Mouse (Mus musculus) forebrain, embryonic 11.5 days (tissue): Measurements from ENCODE around the gene Aatf. TPM values are rescaled to one million over a fixed set of nuclear protein-coding genes. Genes with fewer than 3 reads are reported as not detected.

ENCODE experiments used
- ATAC-seq: fragments of 200-750 bp; cut with Nextera tagmentation; replicated peaks from 2 replicates; pipeline ENCODE4 v1.8.0; 2017; ENCODE audit warnings: moderate TSS enrichment; ENCODE audit not compliant: low FRiP score
- DNase-seq: peaks from one replicate; pipeline ENCODE4 v3.0.0-alpha.2; 2017; ENCODE audit warnings: low spot score
- H3K27ac ChIP-seq: fragments of 300-500 bp; sonication (generic); 2 replicates; pipeline ENCODE4 v1.5.1; 2014; ENCODE audit warnings: low read depth, low read length
- H3K27me3 ChIP-seq: fragments of 300-500 bp; sonication (generic); 2 replicates; pipeline ENCODE4 v1.6.1; 2014; ENCODE audit warnings: mild to moderate bottlenecking, low read length, mixed read lengths; ENCODE audit not compliant: control insufficient read depth, insufficient read depth
- H3K36me3 ChIP-seq: fragments of 300-500 bp; sonication (generic); 2 replicates; pipeline ENCODE4 v1.6.1; 2014; ENCODE audit warnings: mild to moderate bottlenecking, low read length, moderate library complexity, mixed read lengths; ENCODE audit not compliant: control insufficient read depth, insufficient read depth
- H3K4me1 ChIP-seq: fragments of 300-500 bp; sonication (generic); replicated peaks from 2 replicates; pipeline ENCODE4 v1.6.1; 2014; ENCODE audit warnings: low read length, mixed read lengths; ENCODE audit not compliant: control insufficient read depth, insufficient read depth
- H3K4me2 ChIP-seq: fragments of 300-500 bp; sonication (generic); 2 replicates; pipeline ENCODE4 v1.6.1; 2014; ENCODE audit warnings: low read depth, mild to moderate bottlenecking, low read length, moderate library complexity, mixed read lengths; ENCODE audit not compliant: severe bottlenecking
- H3K4me3 ChIP-seq: fragments of 300-500 bp; sonication (generic); 2 replicates; pipeline ENCODE4 v1.5.1; 2014; ENCODE audit warnings: low read depth, low read length
- H3K9ac ChIP-seq: fragments of 300-500 bp; sonication (generic); 2 replicates; pipeline ENCODE4 v1.6.1; 2014; ENCODE audit warnings: low read length
- H3K9me3 ChIP-seq: fragments of 300-500 bp; sonication (generic); 2 replicates; pipeline ENCODE4 v1.6.1; 2016; ENCODE audit warnings: low read length, mixed read lengths; ENCODE audit not compliant: control insufficient read depth
- WGBS: fragments of 180-500 bp; shearing (Covaris S2); extraction: QIAGEN DNeasy Blood & Tissue Kit; methylation state at CpG from one replicate; pipeline ENCODE4 v1.1.7; 2014; 5-methylcytosine and 5-hydroxymethylcytosine counted together
- polyA plus RNA-seq: library from polyadenylated mRNA; unstranded; fragments of >200 nt; fragmentation: Nextera tagmentation; extraction: Ambion mirVana; gene quantifications from 2 replicates; pipeline ENCODE4 v1.2.1, GENCODE M21; 2014

The Aatf gene
- polyA plus RNA-seq, 1 experiment from 2014 or later: 53.6 TPM

DNA sequence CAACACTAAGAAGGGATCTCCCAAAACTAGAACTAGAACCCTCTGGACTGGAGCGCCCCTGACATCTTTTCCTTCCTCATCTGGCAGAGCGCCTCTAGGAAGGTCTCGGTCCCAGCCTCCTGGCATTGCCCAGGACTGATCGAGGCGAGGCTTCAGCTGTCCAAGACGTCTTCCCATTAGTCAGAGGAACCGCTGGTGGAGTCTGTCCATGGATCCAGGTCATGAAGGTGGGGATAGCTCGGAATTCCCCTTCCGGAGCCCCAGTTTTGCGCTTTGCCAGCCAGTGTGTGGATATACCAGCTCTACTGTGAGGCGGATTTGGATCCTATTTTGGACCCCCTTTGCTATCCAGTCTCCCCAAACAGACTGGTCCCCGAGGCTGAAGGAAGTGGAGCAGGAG, 5.7 kb upstream of the Aatf start:
- Histone ChIP-seq H3K27ac (no peak overlapping the region), H3K36me3 (no peaks in the 10 kb centered on the region), H3K9ac (no peak overlapping the region), H3K4me1 (peaks cover 5% of the 10 kb centered on the region; the same call in 1 of the 2 replicates), H3K27me3 (peaks cover 92% of the 10 kb centered on the region), H3K4me2 (no peak overlapping the region), H3K4me3 (0 out of 2 replicates have a peak overlapping the region, but pooled peaks have one; percentile 1), H3K9me3 (no peaks in the 10 kb centered on the region; the same call in 1 of the 2 replicates)
- WGBS: 4% methylated on average over 12 of the region's 12 CpGs
- no peak for ATAC-seq
- no peak for DNase-seq

GRCm38 (mm10) chr11:84518261-84518660, 4.9 kb upstream of the Aatf start:
- Histone ChIP-seq H3K9ac (no peak overlapping the region), H3K36me3 (no peaks in the 10 kb centered on the region), H3K4me2 (no peak overlapping the region), H3K27ac (no peak overlapping the region), H3K9me3 (no peaks in the 10 kb centered on the region; the same call in 1 of the 2 replicates), H3K27me3 (peaks cover 85% of the 10 kb centered on the region), H3K4me3 (no peak overlapping the region), H3K4me1 (peaks cover 5% of the 10 kb centered on the region; the same call in 1 of the 2 replicates)
- no peak for DNase-seq
- ATAC-seq: no peak
- WGBS: 25% methylated on average over 5 of the region's 5 CpGs

GRCm38 (mm10) chr11:84517431-84517830, 4.1 kb upstream of the Aatf start:
- Histone ChIP-seq H3K27me3 (peaks cover 77% of the 10 kb centered on the region), H3K4me1 (peaks cover 4% of the 10 kb centered on the region; the same call in 1 of the 2 replicates), H3K9me3 (no peaks in the 10 kb centered on the region; the same call in 1 of the 2 replicates), H3K4me2 (no peak overlapping the region), H3K36me3 (no peaks in the 10 kb centered on the region), H3K9ac (no peak overlapping the region), H3K4me3 (no peak overlapping the region), H3K27ac (no peak overlapping the region)
- 16% methylated on average over 2 of the region's 2 CpGs for WGBS
- DNase-seq: no peak
- ATAC-seq: no peak

GRCm38 (mm10) chr11:84516501-84517240, 3.3 kb upstream of the Aatf start:
- Histone ChIP-seq H3K9ac (no peak overlapping the region), H3K4me2 (no peak overlapping the region), H3K27ac (no peak overlapping the region), H3K27me3 (peaks cover 69% of the 10 kb centered on the region), H3K9me3 (no peaks in the 10 kb centered on the region; the same call in 1 of the 2 replicates), H3K4me1 (peaks cover 3% of the 10 kb centered on the region), H3K36me3 (no peaks in the 10 kb centered on the region), H3K4me3 (no peak overlapping the region)
- DNase-seq: no peak
- ATAC-seq: no peak
- WGBS: 5% methylated on average over 14 of the region's 14 CpGs

DNA sequence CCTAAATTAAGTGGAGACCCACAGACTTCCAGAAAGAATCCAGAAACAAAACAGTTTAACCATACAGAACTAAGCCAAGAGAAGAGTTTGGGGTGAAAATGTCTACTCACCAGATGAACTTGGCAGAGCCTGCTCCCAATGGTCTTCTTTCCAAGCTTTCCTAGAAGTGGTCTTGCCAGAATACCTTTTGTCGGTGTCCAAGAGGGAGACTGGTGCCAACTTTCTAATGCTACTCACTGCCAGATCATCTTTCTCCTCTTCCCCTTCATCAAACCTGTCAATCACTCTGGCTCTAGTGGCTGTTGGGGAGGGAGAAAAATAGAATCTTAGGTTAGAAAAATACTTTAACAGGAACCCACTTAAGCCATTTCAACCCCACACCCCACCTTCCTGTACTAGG, 1.3 kb downstream of the Aatf start:
- Histone ChIP-seq H3K27ac (no peak overlapping the region), H3K27me3 (peaks cover 29% of the 10 kb centered on the region), H3K36me3 (peaks cover 3% of the 10 kb centered on the region; the same call in 1 of the 2 replicates), H3K9me3 (no peaks in the 10 kb centered on the region), H3K9ac (no peak overlapping the region), H3K4me1 (peaks cover 3% of the 10 kb centered on the region), H3K4me3 (no peak overlapping the region), H3K4me2 (no peak overlapping the region; the same call in 1 of the 2 replicates)
- WGBS: 83% methylated on average over 1 of the region's 1 CpGs
- DNase-seq (no peak), ATAC-seq (no peak)

GRCm38 (mm10) chr11:84504296-84504695, 9.0 kb downstream of the Aatf start:
- Histone ChIP-seq H3K36me3 (peaks cover 3% of the 10 kb centered on the region; the same call in 1 of the 2 replicates), H3K4me2 (no peak overlapping the region), H3K9ac (no peak overlapping the region), H3K4me3 (no peak overlapping the region), H3K27ac (no peak overlapping the region), H3K4me1 (no peaks in the 10 kb centered on the region), H3K9me3 (no peaks in the 10 kb centered on the region), H3K27me3 (no peaks in the 10 kb centered on the region)
- DNase-seq (no peak), ATAC-seq (no peak)
- WGBS: 100% methylated on average over 1 of the region's 1 CpGs

DNA sequence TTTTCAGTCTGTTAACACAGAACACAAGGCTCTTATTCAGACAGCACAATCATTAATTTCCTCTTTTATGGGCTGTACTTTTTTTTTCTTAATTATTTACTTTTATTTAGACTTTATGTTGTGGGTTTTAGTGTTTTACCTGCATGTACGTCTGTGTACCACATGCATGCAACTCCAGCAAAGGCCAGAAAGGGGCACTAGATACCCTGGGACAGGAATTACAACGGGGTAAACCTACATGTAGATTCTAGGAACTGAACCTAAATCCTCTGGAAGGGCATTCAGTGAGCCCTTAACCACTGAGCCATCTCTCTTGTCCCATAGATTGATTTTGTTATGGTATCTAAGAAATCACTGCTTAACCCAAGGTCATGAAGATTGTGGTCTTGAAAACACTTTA, 15.4 kb downstream of the Aatf start:
- H3K36me3 ChIP-seq: peaks cover 4% of the 10 kb centered on the region; the same call in 1 of the 2 replicates
- peaks cover 5% of the 10 kb centered on the region; the same call in 1 of the 2 replicates for H3K4me1 ChIP-seq
- no peaks in the 10 kb centered on the region for H3K9me3 ChIP-seq
- WGBS: 69% methylated on average over 2 of the region's 2 CpGs
- no peak overlapping the region for H3K4me3 ChIP-seq
- no peak overlapping the region for H3K4me2 ChIP-seq
- no peak overlapping the region for H3K9ac ChIP-seq
- no peaks in the 10 kb centered on the region for H3K27me3 ChIP-seq
- no peak overlapping the region for H3K27ac ChIP-seq
- DNase-seq (no peak), ATAC-seq (no peak)

- H3K4me2 ChIP-seq: no peak overlapping the region
- H3K9ac ChIP-seq: no peak overlapping the region
- no peak overlapping the region for H3K4me3 ChIP-seq
- no peak for ATAC-seq
- DNase-seq: no peak
- no peaks in the 10 kb centered on the region for H3K27me3 ChIP-seq
- H3K4me1 ChIP-seq: peaks cover 5% of the 10 kb centered on the region; the same call in 1 of the 2 replicates
- no peaks in the 10 kb centered on the region for H3K9me3 ChIP-seq
- peaks cover 4% of the 10 kb centered on the region; the same call in 1 of the 2 replicates for H3K36me3 ChIP-seq
- no peak overlapping the region for H3K27ac ChIP-seq
Observed at GRCm38 (mm10) chr11:84496901-84497300, 16.4 kb downstream of the Aatf start.

GRCm38 (mm10) chr11:84495774-84496173, 17.5 kb downstream of the Aatf start:
- WGBS: 54% methylated on average over 4 of the region's 4 CpGs
- peaks cover 4% of the 10 kb centered on the region; the same call in 1 of the 2 replicates for H3K36me3 ChIP-seq
- DNase-seq (no peak), ATAC-seq (no peak)
- no peak overlapping the region for H3K27ac ChIP-seq
- H3K9me3 ChIP-seq: no peaks in the 10 kb centered on the region
- H3K27me3 ChIP-seq: no peaks in the 10 kb centered on the region
- H3K4me2 ChIP-seq: no peak overlapping the region
- H3K4me3 ChIP-seq: no peak overlapping the region
- no peak overlapping the region for H3K9ac ChIP-seq
- peaks cover 5% of the 10 kb centered on the region; the same call in 1 of the 2 replicates for H3K4me1 ChIP-seq
